Mouse (Mus musculus): Measurements from ENCODE around the gene Abl1. TPM values are rescaled to one million over a fixed set of nuclear protein-coding genes. Genes with fewer than 3 reads are reported as not detected.

The Abl1 gene
- polyA plus RNA-seq, 1 experiment from 2014 or later, result 6.2 TPM

DNA sequence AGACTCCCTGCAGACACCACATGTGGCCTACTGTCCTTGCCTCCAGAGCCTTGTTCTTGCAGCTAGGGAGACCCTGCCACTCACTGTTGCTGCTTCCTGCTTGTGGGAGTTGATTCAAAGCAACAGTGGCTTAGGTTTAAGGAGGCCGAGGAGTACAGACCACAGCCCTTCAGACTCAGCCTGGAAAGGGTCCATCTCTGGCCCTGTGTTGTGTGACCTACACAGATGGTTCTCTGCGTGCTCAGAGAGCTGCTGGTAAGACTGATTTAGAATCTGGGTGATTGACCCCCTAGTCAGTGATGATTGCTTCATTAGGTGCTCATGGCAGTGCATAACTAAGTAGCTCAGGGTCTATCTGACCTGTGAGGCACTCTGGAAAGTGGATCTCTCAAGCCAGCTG is 101.0 kb downstream of the Abl1 start:
- Histone ChIP-seq H3K9ac (no peak overlapping the region), H3K36me3 (peaks cover 87% of the 10 kb centered on the region), H3K27ac (no peak overlapping the region), H3K4me2 (no peak overlapping the region), H3K4me1 (replicated peaks) (no peaks in the 10 kb centered on the region), H3K27me3 (no peaks in the 10 kb centered on the region), H3K9me3 (replicated peaks) (no peaks in the 10 kb centered on the region), H3K4me3 (replicated peaks) (no peak overlapping the region)
- 79% methylated on average over 2 of the region's 2 CpGs for WGBS (ENCODE audit: insufficient replicate concordance)
- DNase-seq (no peak), ATAC-seq (ENCODE audit: low read depth) (no peak)

DNA sequence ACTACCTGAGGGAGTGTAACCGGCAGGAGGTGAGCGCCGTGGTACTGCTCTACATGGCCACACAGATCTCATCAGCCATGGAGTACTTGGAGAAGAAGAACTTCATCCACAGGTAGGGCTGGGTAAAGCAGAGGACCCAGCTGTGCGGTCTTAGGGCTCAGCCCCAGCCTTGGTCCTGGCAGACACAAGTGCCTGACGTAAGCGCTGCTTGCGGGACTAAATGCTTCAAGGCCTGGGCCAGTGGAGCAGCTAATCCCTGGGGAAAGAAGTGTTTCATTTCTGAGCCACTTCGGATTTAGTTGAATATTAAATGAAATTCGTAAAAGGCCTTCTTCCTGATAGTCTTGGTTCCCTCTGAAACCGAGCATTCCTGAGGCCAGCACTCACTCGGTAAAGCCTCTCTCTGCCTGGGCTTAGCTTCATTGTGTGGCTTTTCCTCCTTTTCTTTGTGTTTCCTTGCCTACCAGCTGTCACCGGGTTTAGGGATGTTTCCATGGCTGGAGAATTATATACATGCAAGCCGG is 102.6 kb downstream of the Abl1 start:
- Histone ChIP-seq H3K4me1 (replicated peaks) (no peaks in the 10 kb centered on the region), H3K9ac (no peak overlapping the region), H3K27me3 (no peaks in the 10 kb centered on the region), H3K27ac (no peak overlapping the region), H3K9me3 (replicated peaks) (no peaks in the 10 kb centered on the region), H3K36me3 (peaks cover 85% of the 10 kb centered on the region), H3K4me3 (replicated peaks) (no peak overlapping the region), H3K4me2 (no peak overlapping the region)
- no peak for DNase-seq
- no peak for ATAC-seq (ENCODE audit: low read depth)
- 84% methylated on average over 13 of the region's 13 CpGs for WGBS (ENCODE audit: insufficient replicate concordance)

DNA sequence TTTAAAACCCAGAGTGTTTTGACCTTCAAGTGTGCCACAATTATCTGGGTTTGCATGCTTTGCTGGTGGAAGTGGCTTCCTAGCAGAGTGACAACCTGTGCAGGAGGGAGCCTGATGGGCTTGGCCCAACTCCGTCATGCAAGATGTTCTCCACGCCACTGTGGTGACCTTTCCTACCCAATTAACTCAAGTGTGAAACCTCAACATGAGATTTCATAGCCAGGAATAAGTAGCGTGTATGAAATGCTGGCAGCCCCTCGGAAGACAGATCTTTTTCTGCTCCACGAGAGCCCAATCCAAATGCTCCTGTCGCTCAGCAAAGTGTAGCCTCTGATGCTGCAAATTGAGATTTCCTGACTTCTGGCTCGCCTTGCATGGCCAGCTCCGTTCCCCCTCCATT is 103.1 kb downstream of the Abl1 start:
- Histone ChIP-seq H3K4me1 (replicated peaks) (no peaks in the 10 kb centered on the region), H3K36me3 (peaks cover 85% of the 10 kb centered on the region), H3K9ac (no peak overlapping the region), H3K27me3 (no peaks in the 10 kb centered on the region), H3K9me3 (replicated peaks) (no peaks in the 10 kb centered on the region), H3K27ac (no peak overlapping the region), H3K4me3 (replicated peaks) (no peak overlapping the region), H3K4me2 (no peak overlapping the region)
- 83% methylated on average over 8 of the region's 8 CpGs for WGBS (ENCODE audit: insufficient replicate concordance)
- no peak for DNase-seq
- ATAC-seq (ENCODE audit: low read depth), result no peak

DNA sequence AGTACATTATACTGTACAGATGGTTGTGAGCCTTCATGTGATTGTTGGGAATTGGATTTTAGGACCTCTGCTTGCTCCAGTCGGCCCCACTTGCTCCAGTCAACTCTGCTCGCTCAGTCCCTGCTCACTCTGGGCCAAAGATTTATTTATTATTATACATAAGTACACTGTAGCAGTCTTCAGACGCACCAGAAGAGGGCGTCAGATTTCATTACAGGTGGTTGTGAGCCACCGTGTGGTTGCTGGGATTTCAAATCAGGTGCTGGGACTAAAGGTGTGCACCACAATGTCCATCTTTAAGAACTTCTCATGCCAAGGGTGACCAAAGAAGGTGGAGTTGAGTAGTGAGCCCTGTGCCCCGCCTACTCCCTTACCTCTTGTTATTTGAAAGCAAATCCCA is 104.4 kb downstream of the Abl1 start:
- no peaks in the 10 kb centered on the region for H3K4me1 ChIP-seq (replicated peaks)
- DNase-seq (no peak), ATAC-seq (ENCODE audit: low read depth) (no peak)
- H3K36me3 ChIP-seq, result peaks cover 85% of the 10 kb centered on the region
- no peaks in the 10 kb centered on the region for H3K27me3 ChIP-seq
- no peaks in the 10 kb centered on the region for H3K9me3 ChIP-seq (replicated peaks)
- WGBS (ENCODE audit: insufficient replicate concordance), result 69% methylated on average over 6 of the region's 6 CpGs
- no peak overlapping the region for H3K4me3 ChIP-seq (replicated peaks)
- no peak overlapping the region for H3K9ac ChIP-seq
- no peak overlapping the region for H3K27ac ChIP-seq
- no peak overlapping the region for H3K4me2 ChIP-seq

DNA sequence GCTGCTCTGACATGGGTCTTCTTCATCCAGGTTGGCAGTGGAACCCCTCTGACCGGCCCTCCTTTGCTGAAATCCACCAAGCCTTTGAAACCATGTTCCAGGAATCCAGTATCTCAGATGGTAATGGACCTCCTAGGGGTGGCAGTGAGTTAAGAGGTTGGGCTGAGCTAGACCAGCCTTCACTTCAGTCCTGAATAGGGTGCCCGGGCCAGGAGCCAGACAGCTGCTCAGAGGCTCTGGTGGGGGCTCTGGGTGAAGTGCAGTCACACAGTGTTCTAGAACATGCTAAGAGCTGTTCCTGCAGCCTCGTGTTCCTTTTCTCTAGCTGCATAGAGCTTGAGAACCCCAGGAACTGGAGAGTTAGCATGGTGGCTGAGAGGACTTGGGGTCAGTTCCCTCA is 108.8 kb downstream of the Abl1 start:
- Histone ChIP-seq H3K27ac (no peak overlapping the region), H3K36me3 (peaks cover 94% of the 10 kb centered on the region), H3K4me1 (replicated peaks) (no peaks in the 10 kb centered on the region), H3K9ac (no peak overlapping the region), H3K4me2 (no peak overlapping the region), H3K4me3 (replicated peaks) (no peak overlapping the region), H3K9me3 (replicated peaks) (no peaks in the 10 kb centered on the region), H3K27me3 (no peaks in the 10 kb centered on the region)
- WGBS (ENCODE audit: insufficient replicate concordance), result 62% methylated on average over 3 of the region's 3 CpGs
- ATAC-seq (ENCODE audit: low read depth) (no peak), DNase-seq (no peak)

DNA sequence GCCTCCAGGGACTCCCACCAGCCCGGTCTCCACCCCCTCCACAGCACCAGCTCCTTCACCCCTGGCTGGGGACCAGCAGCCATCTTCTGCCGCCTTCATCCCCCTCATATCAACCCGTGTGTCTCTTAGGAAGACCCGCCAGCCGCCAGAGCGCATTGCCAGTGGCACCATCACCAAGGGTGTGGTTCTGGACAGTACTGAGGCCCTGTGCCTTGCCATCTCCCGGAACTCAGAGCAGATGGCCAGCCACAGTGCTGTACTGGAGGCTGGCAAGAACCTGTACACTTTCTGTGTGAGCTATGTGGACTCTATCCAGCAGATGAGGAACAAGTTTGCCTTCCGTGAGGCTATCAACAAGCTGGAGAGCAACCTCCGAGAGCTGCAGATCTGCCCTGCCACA is 113.2 kb downstream of the Abl1 start:
- H3K27ac ChIP-seq, result no peak overlapping the region
- H3K27me3 ChIP-seq, result no peaks in the 10 kb centered on the region
- H3K9ac ChIP-seq, result no peak overlapping the region
- DNase-seq (no peak), ATAC-seq (ENCODE audit: low read depth) (no peak)
- WGBS (ENCODE audit: insufficient replicate concordance), result 85% methylated on average over 9 of the region's 9 CpGs
- H3K4me3 ChIP-seq (replicated peaks), result no peak overlapping the region
- no peaks in the 10 kb centered on the region for H3K9me3 ChIP-seq (replicated peaks)
- peaks cover 76% of the 10 kb centered on the region for H3K36me3 ChIP-seq
- H3K4me1 ChIP-seq (replicated peaks), result no peaks in the 10 kb centered on the region
- no peak overlapping the region for H3K4me2 ChIP-seq

DNA sequence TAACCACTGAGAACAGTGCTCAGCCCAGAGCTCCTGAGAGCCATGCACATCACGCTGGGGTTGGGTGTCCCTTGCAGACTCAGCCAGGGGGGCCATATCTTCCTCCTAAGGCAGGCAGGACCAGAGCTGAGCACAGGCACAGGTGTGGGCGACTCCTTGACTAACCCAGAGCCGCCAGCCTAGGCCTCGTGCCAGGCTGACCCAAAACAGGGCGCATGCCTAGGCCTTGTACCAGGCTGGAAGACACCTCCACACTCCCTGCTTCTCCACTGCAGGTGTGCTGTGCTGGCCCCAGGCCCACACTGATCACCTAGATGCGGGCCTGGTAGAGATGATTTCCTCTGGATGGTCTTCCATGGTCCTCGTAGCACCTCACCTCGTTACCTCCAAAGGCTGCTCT is 114.6 kb downstream of the Abl1 start:
- Histone ChIP-seq H3K9me3 (replicated peaks) (no peaks in the 10 kb centered on the region), H3K27ac (no peak overlapping the region), H3K4me3 (replicated peaks) (no peak overlapping the region), H3K9ac (no peak overlapping the region), H3K4me1 (replicated peaks) (no peaks in the 10 kb centered on the region), H3K4me2 (no peak overlapping the region), H3K36me3 (peaks cover 62% of the 10 kb centered on the region), H3K27me3 (no peaks in the 10 kb centered on the region)
- ATAC-seq (ENCODE audit: low read depth), result no peak
- no peak for DNase-seq
- 81% methylated on average over 8 of the region's 8 CpGs for WGBS (ENCODE audit: insufficient replicate concordance)

DNA sequence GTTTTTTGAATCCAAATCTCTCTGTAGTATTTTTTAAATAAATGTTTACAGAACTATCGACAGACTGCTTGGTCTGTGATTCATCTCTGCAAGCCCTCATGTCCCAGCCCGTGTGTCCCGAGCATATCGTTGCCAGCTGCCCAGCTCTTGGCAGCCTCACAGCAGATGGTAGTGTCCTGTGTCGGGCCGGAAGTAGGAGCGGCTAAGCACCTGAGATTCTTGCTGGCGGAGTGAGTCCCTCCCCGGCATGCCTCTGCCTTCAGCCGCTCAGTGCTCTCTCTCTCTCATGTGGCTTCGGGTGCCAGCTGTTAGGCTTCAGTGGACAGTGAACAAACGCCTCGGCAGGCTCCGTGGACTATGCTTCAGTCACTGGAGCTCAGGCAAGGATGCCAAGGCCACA is 115.3 kb downstream of the Abl1 start:
- WGBS (ENCODE audit: insufficient replicate concordance), result 82% methylated on average over 14 of the region's 14 CpGs

DNA sequence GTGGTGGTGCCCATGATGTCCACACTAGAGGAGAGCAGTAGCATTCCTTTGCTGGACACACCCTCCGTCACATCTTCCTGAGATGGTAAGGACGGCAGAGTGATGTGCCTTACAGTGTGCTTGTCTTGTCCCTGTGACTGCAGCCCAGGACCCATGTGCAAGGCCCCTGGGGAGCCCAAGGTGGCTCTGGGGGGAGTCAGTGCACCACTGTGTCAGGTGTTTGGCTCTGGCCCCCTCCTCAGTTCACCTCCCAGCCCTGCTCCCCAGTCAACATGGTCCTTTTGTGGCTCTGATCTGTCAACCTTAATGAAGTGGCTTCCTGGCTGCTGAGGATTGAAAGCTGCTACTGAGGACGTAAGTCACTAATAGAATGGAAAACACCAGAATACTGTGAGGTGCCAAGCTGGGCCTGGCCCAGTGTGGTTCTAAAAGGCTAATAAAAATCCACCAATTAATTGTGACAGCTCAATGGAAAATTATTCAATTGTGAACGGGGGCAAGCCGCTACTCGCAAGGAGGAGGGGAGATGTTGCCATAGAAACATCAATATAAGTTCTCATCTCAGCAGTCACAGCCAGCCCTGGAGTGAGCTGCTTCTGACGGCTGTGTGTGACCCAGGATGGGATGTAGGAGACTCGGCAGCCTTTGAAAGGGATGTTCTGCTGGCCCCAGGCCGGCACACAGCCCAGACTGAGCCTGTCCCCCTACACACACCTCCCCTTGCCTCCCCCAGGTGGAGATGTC is 118.6 kb downstream of the Abl1 start:
- Histone ChIP-seq H3K4me3 (replicated peaks) (no peak overlapping the region), H3K9ac (no peak overlapping the region), H3K27ac (no peak overlapping the region), H3K9me3 (replicated peaks) (no peaks in the 10 kb centered on the region), H3K4me1 (replicated peaks) (peaks cover 19% of the 10 kb centered on the region), H3K27me3 (peaks cover 5% of the 10 kb centered on the region; the same call in 1 of the 2 replicates), H3K36me3 (peaks cover 22% of the 10 kb centered on the region), H3K4me2 (no peak overlapping the region)
- ATAC-seq (ENCODE audit: low read depth), result no peak
- WGBS (ENCODE audit: insufficient replicate concordance), result 58% methylated on average over 9 of the region's 9 CpGs
- DNase-seq, result no peak

More for the DNA sequence above, 115.3 kb downstream of the Abl1 start:
- H3K4me2 ChIP-seq, result no peak overlapping the region
- peaks cover 55% of the 10 kb centered on the region for H3K36me3 ChIP-seq
- ATAC-seq (ENCODE audit: low read depth), result no peak
- DNase-seq, result no peak
- H3K27ac ChIP-seq, result no peak overlapping the region
- H3K9ac ChIP-seq, result no peak overlapping the region
- no peak overlapping the region for H3K4me3 ChIP-seq (replicated peaks)
- H3K9me3 ChIP-seq (replicated peaks), result no peaks in the 10 kb centered on the region
- H3K27me3 ChIP-seq, result no peaks in the 10 kb centered on the region
- peaks cover 2% of the 10 kb centered on the region for H3K4me1 ChIP-seq (replicated peaks)

DNA sequence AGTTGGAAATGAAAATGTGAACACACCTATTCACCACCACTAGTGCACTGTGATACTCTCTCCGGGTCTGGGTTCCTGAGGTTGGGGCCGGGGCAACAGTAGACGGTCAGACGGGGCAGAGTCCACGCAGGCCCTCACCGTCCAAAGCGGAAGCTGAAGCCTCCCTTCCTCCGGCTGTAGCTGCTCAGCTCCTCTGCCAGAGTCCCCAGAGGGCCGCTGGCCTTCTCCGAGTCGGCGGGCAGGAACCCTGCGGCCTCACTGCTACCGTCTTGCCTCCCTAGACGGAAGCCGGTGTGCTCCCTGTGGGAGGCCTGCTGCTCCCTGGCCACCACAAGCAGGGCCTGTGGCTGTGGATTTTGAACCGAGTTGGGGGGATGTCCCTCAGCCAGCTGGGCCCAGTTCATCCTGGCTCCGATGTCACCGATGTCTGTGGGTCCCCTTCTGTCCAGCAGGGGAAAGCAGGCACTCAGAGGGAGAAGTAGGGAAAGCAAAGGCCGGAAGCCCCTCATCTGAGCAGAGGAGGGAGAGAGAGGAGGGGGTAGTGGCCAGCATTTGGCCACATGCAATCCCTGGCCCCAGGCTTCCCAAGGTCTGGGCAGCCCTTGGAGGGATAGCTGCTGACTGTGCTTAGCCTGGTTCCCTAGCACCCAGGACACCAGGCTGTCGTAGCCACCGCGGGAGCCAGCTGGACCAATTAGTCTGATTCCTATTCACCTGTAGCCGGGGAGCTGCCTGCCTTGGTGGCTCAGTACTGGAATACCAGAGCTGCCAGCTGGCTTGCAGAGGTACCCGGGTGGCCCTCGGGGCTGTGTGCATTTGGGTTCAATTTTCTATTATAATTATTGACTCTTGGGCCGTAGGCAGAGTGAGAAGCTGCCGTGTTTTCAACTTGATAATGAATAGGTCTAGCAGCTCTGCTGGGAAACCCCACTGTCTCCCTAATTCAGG is 120.5 kb downstream of the Abl1 start:
- peaks cover 5% of the 10 kb centered on the region; the same call in 1 of the 2 replicates for H3K27me3 ChIP-seq

DNA sequence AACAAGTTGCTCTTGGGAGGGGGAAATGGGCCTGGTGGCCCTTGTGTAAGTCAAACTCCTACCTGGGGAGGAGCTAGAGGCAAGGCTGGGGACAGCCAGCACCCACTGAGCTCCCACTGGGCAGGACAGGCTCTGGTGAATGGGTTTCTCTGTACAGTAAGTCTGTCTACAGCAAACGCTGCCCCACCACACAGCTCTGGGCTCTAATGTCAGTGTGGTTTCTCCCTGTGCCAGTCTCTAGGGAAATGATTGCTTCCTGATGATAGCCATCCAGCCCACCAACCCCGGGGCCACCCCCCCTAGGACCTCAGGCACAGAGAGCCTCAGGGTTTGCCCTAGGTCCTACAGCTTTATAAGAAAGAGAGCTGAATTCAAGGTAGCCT is 121.2 kb downstream of the Abl1 start:
- H3K9ac ChIP-seq, result no peak overlapping the region
- H3K27ac ChIP-seq, result no peak overlapping the region
- peaks cover 19% of the 10 kb centered on the region for H3K4me1 ChIP-seq (replicated peaks)
- H3K4me3 ChIP-seq (replicated peaks), result no peak overlapping the region
- H3K27me3 ChIP-seq, result peaks cover 5% of the 10 kb centered on the region; the same call in 1 of the 2 replicates
- no peak for ATAC-seq (ENCODE audit: low read depth)
- no peak for DNase-seq
- H3K4me2 ChIP-seq, result no peak overlapping the region
- no peaks in the 10 kb centered on the region for H3K36me3 ChIP-seq
- WGBS (ENCODE audit: insufficient replicate concordance), result 6% methylated on average over 2 of the region's 2 CpGs
- H3K9me3 ChIP-seq (replicated peaks), result no peaks in the 10 kb centered on the region

More for the DNA sequence above, 120.5 kb downstream of the Abl1 start:
- H3K36me3 ChIP-seq, result peaks cover 5% of the 10 kb centered on the region
- 0 out of 2 replicates have a peak overlapping the region, but pooled peaks have one; percentile 6 for H3K4me2 ChIP-seq
- WGBS (ENCODE audit: insufficient replicate concordance), result 46% methylated on average over 28 of the region's 28 CpGs
- ATAC-seq (ENCODE audit: low read depth), result peak; percentile 26; the same call in 1 of the 2 replicates
- no peaks in the 10 kb centered on the region for H3K9me3 ChIP-seq (replicated peaks)
- peaks cover 19% of the 10 kb centered on the region for H3K4me1 ChIP-seq (replicated peaks)
- no peak overlapping the region for H3K27ac ChIP-seq
- no peak overlapping the region for H3K4me3 ChIP-seq (replicated peaks)
- no peak overlapping the region for H3K9ac ChIP-seq
- no peak for DNase-seq
